Mouse (Mus musculus): ENCODE data around the gene Plxnb1. TPM values are rescaled to one million over a fixed set of nuclear protein-coding genes. Genes with fewer than 3 reads are reported as not detected.
A peak's percentile ranks its signal among the peaks of the same experiment; 100 is the strongest.

Gene Plxnb1
- polyA plus RNA-seq, 1 experiment from 2014 or later = 8.8 TPM

DNA sequence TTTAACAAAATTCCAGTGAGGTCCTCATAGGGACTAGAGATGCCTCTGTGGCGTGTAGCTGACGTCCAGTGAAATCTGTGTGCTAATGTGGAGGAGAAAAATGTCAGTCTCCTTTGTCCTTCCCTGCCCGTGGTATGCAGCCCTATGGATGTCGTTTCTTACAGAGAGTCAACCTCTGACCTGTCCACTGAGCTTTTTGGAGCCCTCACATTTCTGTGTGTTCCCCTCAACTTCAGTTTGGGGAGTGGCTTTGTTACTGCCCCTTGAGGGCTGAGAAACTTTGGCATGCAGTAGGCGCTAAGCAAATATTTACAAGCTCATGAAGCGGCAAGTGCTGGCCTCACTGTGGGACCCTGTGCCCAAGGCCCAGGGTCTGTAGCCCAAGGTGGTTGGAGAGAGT, 2.1 kb downstream of the Plxnb1 start:
- H3K9me3 ChIP-seq (ENCODE audit: low read length) = no peaks in the 10 kb centered on the region
- ATAC-seq = peak; percentile 11
- 27% methylated on average over 6 of the region's 6 CpGs for WGBS
- peak overlapping the region; percentile 74 for H3K4me2 ChIP-seq (replicated peaks; ENCODE audit: low read depth, low read length)
- H3K27me3 ChIP-seq (replicated peaks; ENCODE audit: insufficient read depth, low read length) = no peaks in the 10 kb centered on the region
- 0 out of 2 replicates have a peak overlapping the region, but pooled peaks have one; percentile 9 for H3K9ac ChIP-seq (replicated peaks; ENCODE audit: low read depth)
- no peaks in the 10 kb centered on the region for H3K36me3 ChIP-seq (ENCODE audit: insufficient read depth, low read length)
- H3K4me1 ChIP-seq (ENCODE audit: insufficient read depth, low read depth, low read length) = peaks cover 9% of the 10 kb centered on the region; the same call in 1 of the 2 replicates
- TF ChIP-seq CTCF (IDR thresholded peaks at IDR 0.05) (no peak), EP300 (IDR thresholded peaks at IDR 0.05) (peak; percentile 56; the same call in 1 of the 2 replicates)
- H3K27ac ChIP-seq (ENCODE audit: low read length) = peak overlapping the region; percentile 97
- peak; percentile 70 for DNase-seq (ENCODE audit: low spot score)
- peak overlapping the region; percentile 75; the same call in 1 of the 2 replicates for H3K4me3 ChIP-seq (ENCODE audit: low read depth, low read length)

DNA sequence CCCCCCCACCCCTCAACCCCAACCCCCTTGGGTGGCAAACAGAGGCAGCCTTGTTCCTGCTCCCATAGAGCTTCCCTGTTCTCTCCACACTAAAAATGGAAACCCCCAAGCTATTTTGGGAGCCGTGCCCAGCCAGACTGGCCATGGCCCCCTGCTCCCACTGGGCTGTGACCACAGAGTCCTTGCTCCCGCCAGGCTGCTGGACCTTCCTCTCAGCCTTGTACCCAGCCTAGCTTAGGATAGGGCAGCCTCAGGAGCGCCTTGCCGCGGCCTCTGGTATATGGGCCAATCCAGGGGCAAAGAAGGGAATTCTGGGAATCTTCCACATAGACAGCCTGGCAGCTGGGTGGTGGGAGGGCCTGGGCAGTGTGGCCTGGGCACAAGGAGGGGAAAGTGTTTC, 2.6 kb downstream of the Plxnb1 start:
- H3K27me3 ChIP-seq (replicated peaks; ENCODE audit: insufficient read depth, low read length) = no peaks in the 10 kb centered on the region
- H3K9me3 ChIP-seq (ENCODE audit: low read length) = no peaks in the 10 kb centered on the region
- no peak overlapping the region for H3K4me3 ChIP-seq (ENCODE audit: low read depth, low read length)
- peaks cover 9% of the 10 kb centered on the region; the same call in 1 of the 2 replicates for H3K4me1 ChIP-seq (ENCODE audit: insufficient read depth, low read depth, low read length)
- peak; percentile 26 for DNase-seq (ENCODE audit: low spot score)
- peak overlapping the region; percentile 74 for H3K4me2 ChIP-seq (replicated peaks; ENCODE audit: low read depth, low read length)
- ATAC-seq = no peak
- 52% methylated on average over 5 of the region's 5 CpGs for WGBS
- no peaks in the 10 kb centered on the region for H3K36me3 ChIP-seq (ENCODE audit: insufficient read depth, low read length)
- 0 out of 2 replicates have a peak overlapping the region, but pooled peaks have one; percentile 9 for H3K9ac ChIP-seq (replicated peaks; ENCODE audit: low read depth)
- TF ChIP-seq EP300 (IDR thresholded peaks at IDR 0.05) (no peak), CTCF (IDR thresholded peaks at IDR 0.05) (no peak)
- peak overlapping the region; percentile 97 for H3K27ac ChIP-seq (ENCODE audit: low read length)

DNA sequence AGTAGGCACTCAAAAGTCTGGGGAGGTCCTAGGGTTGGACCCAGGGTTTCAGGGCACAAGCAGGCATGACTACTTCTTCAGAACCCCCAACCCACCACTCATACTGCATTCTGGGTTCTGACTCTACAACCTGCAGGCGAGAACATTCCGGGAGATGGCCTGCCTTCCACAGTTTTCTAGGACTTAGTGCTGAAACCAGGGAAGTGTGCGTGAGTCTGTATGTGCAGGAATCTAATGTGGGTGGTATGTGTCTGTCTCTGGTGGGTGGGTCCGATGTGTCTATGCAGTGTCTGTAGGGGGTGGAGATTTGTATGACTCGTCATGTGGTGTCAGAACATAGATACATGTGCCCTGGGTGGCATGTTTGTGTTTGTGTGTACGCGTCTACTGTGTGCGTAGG, 3.2 kb downstream of the Plxnb1 start:
- peaks cover 9% of the 10 kb centered on the region; the same call in 1 of the 2 replicates for H3K4me1 ChIP-seq (ENCODE audit: insufficient read depth, low read depth, low read length)

DNA sequence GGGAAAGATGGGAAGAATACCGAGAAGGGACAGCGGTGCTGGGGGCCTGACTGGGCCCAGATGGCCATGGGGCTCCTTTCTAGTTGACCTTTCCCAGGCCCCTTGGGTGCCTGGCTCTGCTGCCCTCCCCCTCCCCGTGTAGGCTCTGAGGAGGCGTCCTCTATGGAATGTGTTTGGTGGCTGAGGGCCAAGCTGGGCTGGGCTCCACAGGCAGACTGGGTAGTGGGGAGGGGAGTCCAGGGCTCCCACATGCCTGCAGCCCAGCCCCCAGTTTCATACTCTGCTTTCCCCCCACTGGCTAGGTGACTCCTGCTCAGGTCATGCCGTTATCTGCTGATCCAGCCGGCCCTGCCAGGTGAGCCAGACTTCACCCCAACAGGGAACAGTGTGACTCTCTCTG, 3.8 kb downstream of the Plxnb1 start:
- ATAC-seq = peak; percentile 25
- WGBS = 36% methylated on average over 5 of the region's 6 CpGs
- Histone ChIP-seq H3K36me3 (ENCODE audit: insufficient read depth, low read length) (no peaks in the 10 kb centered on the region), H3K9me3 (ENCODE audit: low read length) (no peaks in the 10 kb centered on the region), H3K4me1 (ENCODE audit: insufficient read depth, low read depth, low read length) (peaks cover 9% of the 10 kb centered on the region; the same call in 1 of the 2 replicates), H3K27ac (ENCODE audit: low read length) (peak overlapping the region; percentile 97), H3K4me2 (replicated peaks; ENCODE audit: low read depth, low read length) (no peak overlapping the region; the same call in 1 of the 2 replicates), H3K4me3 (ENCODE audit: low read depth, low read length) (no peak overlapping the region), H3K27me3 (replicated peaks; ENCODE audit: insufficient read depth, low read length) (no peaks in the 10 kb centered on the region), H3K9ac (replicated peaks; ENCODE audit: low read depth) (no peak overlapping the region)
- DNase-seq (ENCODE audit: low spot score) = peak; percentile 79
- TF ChIP-seq CTCF (IDR thresholded peaks at IDR 0.05) = no peak

More for the DNA sequence above, 3.2 kb downstream of the Plxnb1 start:
- TF ChIP-seq CTCF (IDR thresholded peaks at IDR 0.05) = no peak
- TF ChIP-seq EP300 (IDR thresholded peaks at IDR 0.05) = no peak
- ATAC-seq (no peak), DNase-seq (ENCODE audit: low spot score) (no peak)
- no peaks in the 10 kb centered on the region for H3K27me3 ChIP-seq (replicated peaks; ENCODE audit: insufficient read depth, low read length)
- 66% methylated on average over 8 of the region's 8 CpGs for WGBS
- H3K9me3 ChIP-seq (ENCODE audit: low read length) = no peaks in the 10 kb centered on the region
- peak overlapping the region; percentile 97 for H3K27ac ChIP-seq (ENCODE audit: low read length)
- H3K9ac ChIP-seq (replicated peaks; ENCODE audit: low read depth) = no peak overlapping the region
- H3K36me3 ChIP-seq (ENCODE audit: insufficient read depth, low read length) = no peaks in the 10 kb centered on the region
- H3K4me2 ChIP-seq (replicated peaks; ENCODE audit: low read depth, low read length) = peak overlapping the region; percentile 74; the same call in 1 of the 2 replicates
- no peak overlapping the region for H3K4me3 ChIP-seq (ENCODE audit: low read depth, low read length)

DNA sequence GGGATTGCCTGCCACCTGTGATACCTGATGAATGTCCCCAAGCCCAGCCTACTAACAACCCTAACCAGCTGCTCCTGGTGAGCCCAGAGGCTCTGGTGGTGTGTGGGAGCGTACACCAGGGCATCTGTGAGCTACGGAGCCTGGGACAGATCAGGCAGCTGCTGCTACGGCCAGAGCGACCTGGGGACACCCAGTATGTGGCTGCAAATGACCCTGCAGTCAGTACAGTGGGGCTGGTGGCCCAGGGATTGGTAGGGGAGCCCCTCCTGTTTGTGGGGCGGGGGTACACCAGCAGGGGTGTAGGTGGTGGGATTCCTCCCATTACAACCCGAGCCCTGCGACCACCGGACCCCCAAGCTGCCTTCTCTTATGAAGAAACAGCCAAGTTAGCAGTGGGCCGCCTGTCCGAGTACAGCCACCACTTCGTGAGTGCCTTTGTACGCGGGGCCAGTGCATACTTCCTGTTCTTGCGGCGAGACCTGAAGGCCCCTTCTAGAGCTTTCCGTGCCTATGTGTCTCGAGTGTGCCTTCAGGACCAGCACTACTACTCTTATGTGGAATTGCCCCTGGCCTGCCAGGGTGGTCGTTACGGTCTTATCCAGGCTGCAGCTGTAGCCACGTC, 5.2 kb downstream of the Plxnb1 start:
- H3K27ac ChIP-seq (ENCODE audit: low read length) = 0 out of 2 replicates have a peak overlapping the region, but pooled peaks have one; percentile 43
- no peak overlapping the region for H3K4me2 ChIP-seq (replicated peaks; ENCODE audit: low read depth, low read length)
- no peaks in the 10 kb centered on the region; the same call in 1 of the 2 replicates for H3K4me1 ChIP-seq (ENCODE audit: insufficient read depth, low read depth, low read length)
- WGBS = 76% methylated on average over 20 of the region's 20 CpGs
- ATAC-seq (no peak), DNase-seq (ENCODE audit: low spot score) (no peak)
- H3K27me3 ChIP-seq (replicated peaks; ENCODE audit: insufficient read depth, low read length) = no peaks in the 10 kb centered on the region
- no peak overlapping the region for H3K9ac ChIP-seq (replicated peaks; ENCODE audit: low read depth)
- no peaks in the 10 kb centered on the region for H3K36me3 ChIP-seq (ENCODE audit: insufficient read depth, low read length)
- H3K4me3 ChIP-seq (ENCODE audit: low read depth, low read length) = no peak overlapping the region
- H3K9me3 ChIP-seq (ENCODE audit: low read length) = no peaks in the 10 kb centered on the region
- TF ChIP-seq CTCF (IDR thresholded peaks at IDR 0.05) (no peak), EP300 (IDR thresholded peaks at IDR 0.05) (no peak)

DNA sequence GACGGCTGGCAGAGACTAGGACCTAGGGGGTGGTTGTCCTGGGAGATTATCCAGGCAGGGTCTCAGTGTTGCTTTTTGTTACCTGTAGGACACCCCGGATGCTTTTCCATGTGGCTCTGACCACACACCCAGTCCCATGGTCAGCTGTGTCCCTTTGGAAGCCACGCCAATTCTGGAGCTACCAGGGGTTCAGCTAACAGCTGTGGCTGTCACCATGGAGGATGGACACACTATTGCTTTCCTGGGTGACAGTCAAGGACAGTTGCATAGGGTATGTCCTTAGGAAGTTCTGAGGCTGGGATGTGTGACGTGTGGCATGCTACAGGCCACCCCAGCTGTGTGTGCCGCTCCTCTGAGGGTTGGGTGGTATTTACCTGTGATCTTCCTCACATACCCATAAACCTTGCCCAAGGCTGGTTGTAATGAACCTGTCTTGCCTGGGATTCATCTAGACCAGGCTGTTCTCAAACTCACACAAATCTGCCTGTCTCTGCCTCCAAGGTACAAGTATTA, 6.8 kb downstream of the Plxnb1 start:
- H3K9ac ChIP-seq (replicated peaks; ENCODE audit: low read depth) = no peak overlapping the region
- DNase-seq (ENCODE audit: low spot score) = no peak
- no peak overlapping the region for H3K4me2 ChIP-seq (replicated peaks; ENCODE audit: low read depth, low read length)
- no peak for ATAC-seq
- H3K4me1 ChIP-seq (ENCODE audit: insufficient read depth, low read depth, low read length) = no peaks in the 10 kb centered on the region; the same call in 1 of the 2 replicates
- H3K4me3 ChIP-seq (ENCODE audit: low read depth, low read length) = no peak overlapping the region
- peaks cover 4% of the 10 kb centered on the region; the same call in 1 of the 2 replicates for H3K36me3 ChIP-seq (ENCODE audit: insufficient read depth, low read length)
- no peaks in the 10 kb centered on the region for H3K9me3 ChIP-seq (ENCODE audit: low read length)
- no peak overlapping the region for H3K27ac ChIP-seq (ENCODE audit: low read length)
- WGBS = 88% methylated on average over 5 of the region's 5 CpGs
- no peak for TF ChIP-seq EP300 (IDR thresholded peaks at IDR 0.05)
- no peak for TF ChIP-seq CTCF (IDR thresholded peaks at IDR 0.05)
- H3K27me3 ChIP-seq (replicated peaks; ENCODE audit: insufficient read depth, low read length) = no peaks in the 10 kb centered on the region
